Mouse (Mus musculus) megakaryocyte, embryonic 14.5 days (primary cell): Measurements from ENCODE around the gene Ripor2.

ENCODE experiments used
- FLI1 ChIP-seq: IDR thresholded peaks from 2 replicates; pipeline ENCODE4 v1.6.1; 2012; ENCODE audit warnings: low read length, inconsistent platforms, mixed read lengths
- GATA1 ChIP-seq: IDR thresholded peaks from 3 replicates; pipeline ENCODE4 v1.6.1; 2012; ENCODE audit warnings: mixed read lengths, low read length, inconsistent platforms, borderline replicate concordance

DNA sequence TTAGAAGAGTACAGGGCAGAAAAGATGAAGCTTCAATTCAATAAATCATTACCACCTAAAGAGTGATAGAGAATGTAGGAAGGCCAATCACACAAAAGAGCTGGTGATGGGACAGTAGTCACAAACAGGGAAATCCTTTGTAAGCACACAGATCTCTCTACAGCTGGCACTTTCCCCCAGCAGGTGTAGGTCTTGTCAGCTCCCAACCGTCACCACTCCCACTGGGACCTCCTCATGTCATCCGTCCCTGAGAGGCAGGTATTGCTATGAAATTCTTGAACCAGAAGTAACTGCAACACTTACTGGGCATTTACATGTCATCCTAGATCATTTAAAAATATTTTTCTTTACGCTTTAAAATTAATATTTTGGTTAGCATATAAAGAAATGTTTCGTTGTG lies 12.9 kb upstream of the Ripor2 start:
- TF ChIP-seq FLI1 (no peak), GATA1 (no peak)
